Mouse (Mus musculus) cerebellum, adult 18-20 months (tissue): Measurements from ENCODE around the gene Ttc30a1.

ENCODE experiments used
- DNase-seq, 2 experiments: peaks; one replicate each; pipeline ENCODE4 v3.0.0; 2021

Gene Ttc30a1

DNA sequence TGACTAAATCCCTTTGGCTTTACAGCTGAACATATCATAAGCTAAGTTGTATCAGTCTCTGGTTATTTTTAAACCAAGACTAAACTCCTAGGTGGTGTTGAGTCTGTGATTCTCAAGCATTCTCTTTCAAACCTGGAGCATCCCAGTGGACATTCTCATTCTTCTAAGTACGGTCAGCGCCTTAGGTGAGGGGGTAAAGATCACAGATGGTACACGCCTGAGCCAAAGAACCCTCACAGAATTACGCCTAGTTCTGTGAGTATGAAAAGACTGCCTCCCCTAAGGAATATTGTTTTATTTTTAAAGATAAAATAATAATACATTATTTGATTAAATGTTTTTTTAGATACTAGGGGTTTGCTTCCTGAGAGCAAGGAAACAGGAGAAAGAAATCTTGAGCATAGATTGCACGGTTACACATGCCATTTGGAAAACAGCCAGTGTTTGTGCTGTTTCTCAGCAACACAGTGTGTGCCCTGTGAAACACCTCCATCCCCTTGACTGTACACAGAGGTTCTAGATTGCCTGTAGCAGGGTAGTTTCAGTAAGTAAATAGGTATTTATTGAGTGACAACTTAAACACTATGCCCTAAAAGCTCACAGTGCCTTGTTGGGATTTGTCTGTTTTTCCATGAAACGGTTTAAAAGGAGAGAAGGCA lies 51.9 kb downstream of the Ttc30a1 start:
- DNase-seq: peak in 1 of 2 experiments; percentile 15

DNA sequence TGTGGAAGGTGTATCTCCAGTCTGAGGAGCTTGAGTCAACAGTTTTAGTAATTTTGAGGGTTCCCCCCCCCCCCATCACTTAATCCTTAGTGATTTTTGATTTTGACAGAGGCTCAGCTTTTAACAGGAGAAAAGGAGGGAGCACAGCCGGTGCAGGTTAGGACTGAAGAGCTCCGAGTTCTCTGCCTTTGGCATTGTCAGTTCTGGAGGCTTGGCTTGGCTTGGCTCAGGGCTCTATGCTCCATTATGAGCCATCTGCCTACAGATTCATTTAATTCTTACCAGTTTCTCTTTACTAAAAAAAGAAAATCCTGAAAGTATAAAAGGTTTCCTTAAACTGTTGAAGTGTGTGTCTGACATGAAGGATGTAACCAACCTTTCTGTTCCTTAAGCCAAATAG lies 52.6 kb downstream of the Ttc30a1 start:
- DNase-seq: peak; percentile 47 to 65
